8 mouse cellular contexts compared by ENCODE assay signal in the genomic region with DNA sequence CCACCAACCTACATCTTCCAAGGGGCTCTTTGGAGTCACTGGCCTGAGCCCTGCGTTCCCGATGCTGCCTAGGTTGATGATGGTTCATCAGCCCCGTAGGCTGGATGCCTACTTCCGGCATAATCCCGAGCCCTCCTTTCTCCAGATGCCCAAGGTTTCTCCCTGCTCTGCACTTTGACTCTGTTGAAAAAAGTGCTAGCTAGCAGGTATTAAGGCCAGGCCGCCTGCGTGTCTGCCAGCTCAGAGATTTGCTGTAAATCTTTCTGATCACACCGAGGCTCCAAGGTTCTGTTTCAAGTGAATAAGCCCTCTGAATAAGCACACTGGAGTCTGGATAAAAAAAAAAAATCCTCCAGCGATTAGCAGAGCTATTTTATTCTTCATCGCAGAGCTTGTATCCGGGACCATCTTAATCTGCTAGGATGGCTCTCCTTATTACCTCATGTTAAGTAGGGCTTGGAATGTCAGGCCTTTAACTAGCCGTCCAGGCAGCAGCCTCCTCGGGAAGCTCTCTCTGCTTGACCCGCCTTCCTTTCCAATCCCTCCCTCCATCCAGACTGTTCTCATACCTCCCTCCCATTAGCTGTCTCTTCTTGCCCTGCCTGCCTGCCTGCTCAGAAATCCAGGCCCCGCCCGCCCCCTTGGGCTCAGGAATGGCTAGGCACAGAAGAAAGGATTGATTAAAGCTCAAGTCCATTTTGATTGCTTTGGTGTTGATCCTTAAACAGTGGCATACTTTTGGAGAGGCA. TPM values are rescaled to one million over a fixed set of nuclear protein-coding genes. Genes with fewer than 3 reads are reported as not detected.
A peak's percentile ranks its signal among the peaks of the same experiment; 100 is the strongest.
DNase-seq lines count a peak whose midpoint lies in the region; ATAC-seq lines count a peak whose summit lies in the region.

No protein-coding gene starts in this region.

- 27% methylated on average over 16 of the region's 16 CpGs for WGBS in forebrain, embryonic 11.5 days
- 57% methylated on average over 16 of the region's 16 CpGs for WGBS in kidney, embryonic 16.5 days

- H3K4me2 ChIP-seq in forebrain, embryonic 11.5 days (ENCODE audit: low read depth, low read length, severe bottlenecking): 0 out of 2 replicates have a peak overlapping the region, but pooled peaks have one; percentile 12
- no peak overlapping the region for H3K4me2 ChIP-seq in kidney, embryonic 16.5 days (replicated peaks; ENCODE audit: low read depth, low read length)

- H3K4me3 ChIP-seq in forebrain, embryonic 11.5 days (ENCODE audit: low read depth, low read length): no peak overlapping the region
- H3K4me3 ChIP-seq in kidney, embryonic 16.5 days (ENCODE audit: low read length): no peak overlapping the region

- ATAC-seq in forebrain, embryonic 11.5 days (replicated peaks; ENCODE audit: low FRiP score): peak; percentile 37
- no peak for ATAC-seq in kidney, embryonic 16.5 days (ENCODE audit: low FRiP score, low TSS enrichment)

- H3K36me3 ChIP-seq in forebrain, embryonic 11.5 days (ENCODE audit: control insufficient read depth, insufficient read depth, low read length): peaks cover 19% of the 10 kb centered on the region
- peaks cover 71% of the 10 kb centered on the region for H3K36me3 ChIP-seq in kidney, embryonic 16.5 days (ENCODE audit: insufficient read depth, low read length)

- H3K9me3 ChIP-seq in forebrain, embryonic 11.5 days (ENCODE audit: control insufficient read depth, low read length): no peaks in the 10 kb centered on the region
- H3K9me3 ChIP-seq in kidney, embryonic 16.5 days (ENCODE audit: low read length): no peaks in the 10 kb centered on the region

- H3K27me3 ChIP-seq in forebrain, embryonic 11.5 days (ENCODE audit: control insufficient read depth, insufficient read depth, low read length): no peaks in the 10 kb centered on the region
- no peaks in the 10 kb centered on the region for H3K27me3 ChIP-seq in kidney, embryonic 16.5 days (ENCODE audit: insufficient read depth, low read length)

- peak overlapping the region; percentile 74 for H3K27ac ChIP-seq in forebrain, embryonic 11.5 days (ENCODE audit: low read depth, low read length)
- H3K27ac ChIP-seq in kidney, embryonic 16.5 days (ENCODE audit: low read length): peak overlapping the region; percentile 51; the same call in 1 of the 2 replicates

- intact Hi-C loops in left cerebral cortex, postnatal 4 days (cut with DNase I): no loop called here

- 0 out of 2 replicates have a peak overlapping the region, but pooled peaks have one; percentile 18 for H3K9ac ChIP-seq in forebrain, embryonic 11.5 days (ENCODE audit: low read length)
- H3K9ac ChIP-seq in kidney, embryonic 16.5 days (replicated peaks; ENCODE audit: low read length): no peak overlapping the region

- DNase-seq in left cerebral cortex, postnatal 4 days: peak; percentile 30
- no peak for DNase-seq in left cerebral cortex, adult 11 months (ENCODE audit: low spot score)
- DNase-seq in forebrain, embryonic 11.5 days (ENCODE audit: low spot score): peak; percentile 87
- peak; percentile 9 for DNase-seq in retina, adult 2 months (ENCODE audit: low read depth, low spot score)
- DNase-seq in right cerebral cortex, postnatal 25 days: no peak
- no peak for DNase-seq in layer of hippocampus, adult 11-12 months (ENCODE audit: low spot score)
- DNase-seq in urinary bladder, postnatal 10 days (ENCODE audit: low spot score): no peak

- peaks cover 48% of the 10 kb centered on the region for H3K4me1 ChIP-seq in forebrain, embryonic 11.5 days (replicated peaks; ENCODE audit: control insufficient read depth, insufficient read depth, low read length)
- peaks cover 58% of the 10 kb centered on the region for H3K4me1 ChIP-seq in kidney, embryonic 16.5 days (ENCODE audit: insufficient read depth, low read length)

RNA-seq across cellular contexts. Expression of gene Tle3, which starts 31.9 kb away (rescaled TPM):
- 100 to 1,000 TPM; 102 to 112 TPM for total RNA-seq in left cerebral cortex, postnatal 4 days (2021)
- polyA plus RNA-seq in forebrain, embryonic 11.5 days (2014; fragmentation: Nextera tagmentation; extraction: Ambion mirVana): 57.8 and 58.2 TPM in 2 replicates
- polyA plus RNA-seq in kidney, embryonic 16.5 days (2015; fragmentation: Nextera tagmentation; extraction: Ambion mirVana): 26.0 and 30.8 TPM in 2 replicates

Comparison
In these comparisons a context has a peak if more than half of its experiments do, and no peak if none do; other contexts are left out.
1. DNase-seq: peak in left cerebral cortex, postnatal 4 days (single experiment), forebrain, embryonic 11.5 days (single experiment) and retina, adult 2 months (single experiment); none in left cerebral cortex, adult 11 months (single experiment), right cerebral cortex, postnatal 25 days (single experiment), layer of hippocampus, adult 11-12 months (single experiment) and urinary bladder, postnatal 10 days (single experiment).